Mouse (Mus musculus) heart, adult 2 months (tissue): ENCODE results near the gene Ncapd2.

ENCODE experiments used
- CTCF ChIP-seq: fragments of 200-600 bp; IDR thresholded peaks from 2 replicates; pipeline ENCODE4 v1.8.1; 2022; ENCODE audit warnings: antibody characterized with exemption, mild to moderate bottlenecking, moderate library complexity
- EP300 ChIP-seq: fragments of 200-500 bp; IDR thresholded peaks from 2 replicates; pipeline ENCODE4 v1.6.1; 2011; ENCODE audit warnings: low read depth, low read length, control low read depth; ENCODE audit not compliant: insufficient read depth
- POLR2A ChIP-seq: fragments of 200-500 bp; IDR thresholded peaks from 2 replicates; pipeline ENCODE4 v1.6.1; 2011; ENCODE audit warnings: mild to moderate bottlenecking, low read depth, low read length, control low read depth; ENCODE audit not compliant: insufficient read depth

- TF ChIP-seq CTCF (no peak), POLR2A (no peak), EP300 (no peak)
Observed at GRCm38 (mm10) chr6:125143128-125143527, 48.4 kb downstream of the Ncapd2 start.
